Mouse (Mus musculus): ENCODE data around the gene 9130023H24Rik. TPM values are rescaled to one million over a fixed set of nuclear protein-coding genes. Genes with fewer than 3 reads are reported as not detected.

Gene 9130023H24Rik
- polyA plus RNA-seq, 1 experiment from 2014 or later = 12.9 TPM

- ATAC-seq (ENCODE audit: insufficient read depth, low FRiP score, low TSS enrichment) (no peak), DNase-seq (ENCODE audit: low spot score) (no peak)
- H3K4me3 ChIP-seq (ENCODE audit: low read depth, low read length) = no peak overlapping the region
- no peak overlapping the region for H3K4me2 ChIP-seq (ENCODE audit: low read depth)
- H3K4me1 ChIP-seq (ENCODE audit: control insufficient read depth, insufficient read depth, low read length) = peaks cover 2% of the 10 kb centered on the region; the same call in 1 of the 2 replicates
- no peaks in the 10 kb centered on the region for H3K36me3 ChIP-seq (ENCODE audit: control insufficient read depth, insufficient read depth, low read length)
- 39% methylated on average over 8 of the region's 8 CpGs for WGBS
- no peak overlapping the region for H3K27ac ChIP-seq (ENCODE audit: low read depth, low read length)
- no peak overlapping the region for H3K9ac ChIP-seq (ENCODE audit: low read length)
- H3K9me3 ChIP-seq (ENCODE audit: control insufficient read depth, low read length) = no peaks in the 10 kb centered on the region
- no peaks in the 10 kb centered on the region for H3K27me3 ChIP-seq (ENCODE audit: control insufficient read depth, insufficient read depth, low read length)
Observed at GRCm38 (mm10) chr7:128231741-128232140, 6.1 kb downstream of the 9130023H24Rik start.

- Histone ChIP-seq H3K4me2 (ENCODE audit: low read depth) (no peak overlapping the region), H3K4me3 (ENCODE audit: low read depth, low read length) (no peak overlapping the region), H3K36me3 (ENCODE audit: control insufficient read depth, insufficient read depth, low read length) (no peaks in the 10 kb centered on the region), H3K27ac (ENCODE audit: low read depth, low read length) (no peak overlapping the region), H3K4me1 (ENCODE audit: control insufficient read depth, insufficient read depth, low read length) (no peaks in the 10 kb centered on the region), H3K9me3 (ENCODE audit: control insufficient read depth, low read length) (no peaks in the 10 kb centered on the region), H3K27me3 (ENCODE audit: control insufficient read depth, insufficient read depth, low read length) (no peaks in the 10 kb centered on the region), H3K9ac (ENCODE audit: low read length) (no peak overlapping the region)
- DNase-seq (ENCODE audit: low spot score) = no peak
- 86% methylated on average over 3 of the region's 3 CpGs for WGBS
- ATAC-seq (ENCODE audit: insufficient read depth, low FRiP score, low TSS enrichment) = no peak
Observed at GRCm38 (mm10) chr7:128220936-128221335, 16.9 kb downstream of the 9130023H24Rik start.

GRCm38 (mm10) chr7:128219952-128220351, 17.9 kb downstream of the 9130023H24Rik start:
- WGBS = 86% methylated on average over 4 of the region's 4 CpGs
- Histone ChIP-seq H3K4me1 (ENCODE audit: control insufficient read depth, insufficient read depth, low read length) (no peaks in the 10 kb centered on the region), H3K4me2 (ENCODE audit: low read depth) (no peak overlapping the region), H3K4me3 (ENCODE audit: low read depth, low read length) (no peak overlapping the region), H3K9me3 (ENCODE audit: control insufficient read depth, low read length) (no peaks in the 10 kb centered on the region), H3K27me3 (ENCODE audit: control insufficient read depth, insufficient read depth, low read length) (no peaks in the 10 kb centered on the region), H3K27ac (ENCODE audit: low read depth, low read length) (no peak overlapping the region), H3K36me3 (ENCODE audit: control insufficient read depth, insufficient read depth, low read length) (no peaks in the 10 kb centered on the region), H3K9ac (ENCODE audit: low read length) (no peak overlapping the region)
- ATAC-seq (ENCODE audit: insufficient read depth, low FRiP score, low TSS enrichment) (no peak), DNase-seq (ENCODE audit: low spot score) (no peak)

GRCm38 (mm10) chr7:128209826-128210225, 28.0 kb downstream of the 9130023H24Rik start:
- 50% methylated on average over 3 of the region's 3 CpGs for WGBS
- no peak overlapping the region for H3K4me3 ChIP-seq (ENCODE audit: low read depth, low read length)
- no peak overlapping the region for H3K9ac ChIP-seq (ENCODE audit: low read length)
- no peaks in the 10 kb centered on the region for H3K9me3 ChIP-seq (ENCODE audit: control insufficient read depth, low read length)
- ATAC-seq (ENCODE audit: insufficient read depth, low FRiP score, low TSS enrichment) (no peak), DNase-seq (ENCODE audit: low spot score) (no peak)
- no peaks in the 10 kb centered on the region for H3K4me1 ChIP-seq (ENCODE audit: control insufficient read depth, insufficient read depth, low read length)
- no peak overlapping the region for H3K4me2 ChIP-seq (ENCODE audit: low read depth)
- no peaks in the 10 kb centered on the region for H3K36me3 ChIP-seq (ENCODE audit: control insufficient read depth, insufficient read depth, low read length)
- no peaks in the 10 kb centered on the region for H3K27me3 ChIP-seq (ENCODE audit: control insufficient read depth, insufficient read depth, low read length)
- no peak overlapping the region for H3K27ac ChIP-seq (ENCODE audit: low read depth, low read length)

- 7% methylated on average over 4 of the region's 4 CpGs for WGBS
- ATAC-seq (ENCODE audit: insufficient read depth, low FRiP score, low TSS enrichment) (no peak), DNase-seq (ENCODE audit: low spot score) (peak; percentile 57)
- no peak overlapping the region for H3K4me2 ChIP-seq (ENCODE audit: low read depth)
- H3K9me3 ChIP-seq (ENCODE audit: control insufficient read depth, low read length) = no peaks in the 10 kb centered on the region
- no peaks in the 10 kb centered on the region for H3K4me1 ChIP-seq (ENCODE audit: control insufficient read depth, insufficient read depth, low read length)
- H3K27me3 ChIP-seq (ENCODE audit: control insufficient read depth, insufficient read depth, low read length) = no peaks in the 10 kb centered on the region
- H3K9ac ChIP-seq (ENCODE audit: low read length) = no peak overlapping the region
- no peaks in the 10 kb centered on the region for H3K36me3 ChIP-seq (ENCODE audit: control insufficient read depth, insufficient read depth, low read length)
- H3K4me3 ChIP-seq (ENCODE audit: low read depth, low read length) = no peak overlapping the region
- no peak overlapping the region for H3K27ac ChIP-seq (ENCODE audit: low read depth, low read length)
Observed at GRCm38 (mm10) chr7:128208187-128208586, 29.6 kb downstream of the 9130023H24Rik start.

GRCm38 (mm10) chr7:128206152-128206551, 31.7 kb downstream of the 9130023H24Rik start, which contains the start of gene Cox6a2:
Cox6a2 (minus strand) TSS chr7:128206387.
- 84% methylated on average over 6 of the region's 6 CpGs for WGBS
- H3K36me3 ChIP-seq (ENCODE audit: control insufficient read depth, insufficient read depth, low read length) = no peaks in the 10 kb centered on the region

GRCm38 (mm10) chr7:128205695-128206094, 32.1 kb downstream of the 9130023H24Rik start:
- ATAC-seq (ENCODE audit: insufficient read depth, low FRiP score, low TSS enrichment) (no peak), DNase-seq (ENCODE audit: low spot score) (no peak)
- H3K27ac ChIP-seq (ENCODE audit: low read depth, low read length) = no peak overlapping the region
- no peak overlapping the region for H3K4me3 ChIP-seq (ENCODE audit: low read depth, low read length)
- no peaks in the 10 kb centered on the region for H3K36me3 ChIP-seq (ENCODE audit: control insufficient read depth, insufficient read depth, low read length)
- no peak overlapping the region for H3K4me2 ChIP-seq (ENCODE audit: low read depth)
- H3K27me3 ChIP-seq (ENCODE audit: control insufficient read depth, insufficient read depth, low read length) = no peaks in the 10 kb centered on the region
- H3K4me1 ChIP-seq (ENCODE audit: control insufficient read depth, insufficient read depth, low read length) = no peaks in the 10 kb centered on the region
- H3K9ac ChIP-seq (ENCODE audit: low read length) = no peak overlapping the region
- H3K9me3 ChIP-seq (ENCODE audit: control insufficient read depth, low read length) = no peaks in the 10 kb centered on the region
- WGBS = 89% methylated on average over 18 of the region's 18 CpGs

More at GRCm38 (mm10) chr7:128206152-128206551, 31.7 kb downstream of the 9130023H24Rik start, which contains the start of gene Cox6a2:
- no peaks in the 10 kb centered on the region for H3K27me3 ChIP-seq (ENCODE audit: control insufficient read depth, insufficient read depth, low read length)
- DNase-seq (ENCODE audit: low spot score) (no peak), ATAC-seq (ENCODE audit: insufficient read depth, low FRiP score, low TSS enrichment) (no peak)
- H3K4me3 ChIP-seq (ENCODE audit: low read depth, low read length) = no peak within 1 kb of the TSS
- H3K27ac ChIP-seq (ENCODE audit: low read depth, low read length) = no peak within 1 kb of the TSS
- no peaks in the 10 kb centered on the region for H3K9me3 ChIP-seq (ENCODE audit: control insufficient read depth, low read length)
- H3K4me1 ChIP-seq (ENCODE audit: control insufficient read depth, insufficient read depth, low read length) = no peaks in the 10 kb centered on the region
- no peak within 1 kb of the TSS for H3K4me2 ChIP-seq (ENCODE audit: low read depth)
- no peak within 1 kb of the TSS for H3K9ac ChIP-seq (ENCODE audit: low read length)

GRCm38 (mm10) chr7:128204179-128204578, 33.7 kb downstream of the 9130023H24Rik start:
- Histone ChIP-seq H3K4me1 (ENCODE audit: control insufficient read depth, insufficient read depth, low read length) (no peaks in the 10 kb centered on the region), H3K27ac (ENCODE audit: low read depth, low read length) (no peak overlapping the region), H3K9me3 (ENCODE audit: control insufficient read depth, low read length) (no peaks in the 10 kb centered on the region), H3K4me2 (ENCODE audit: low read depth) (no peak overlapping the region), H3K9ac (ENCODE audit: low read length) (no peak overlapping the region), H3K36me3 (ENCODE audit: control insufficient read depth, insufficient read depth, low read length) (no peaks in the 10 kb centered on the region), H3K27me3 (ENCODE audit: control insufficient read depth, insufficient read depth, low read length) (no peaks in the 10 kb centered on the region), H3K4me3 (ENCODE audit: low read depth, low read length) (no peak overlapping the region)
- 92% methylated on average over 8 of the region's 8 CpGs for WGBS
- DNase-seq (ENCODE audit: low spot score) (no peak), ATAC-seq (ENCODE audit: insufficient read depth, low FRiP score, low TSS enrichment) (no peak)

GRCm38 (mm10) chr7:128203071-128203470, 34.8 kb downstream of the 9130023H24Rik start:
- Histone ChIP-seq H3K9me3 (ENCODE audit: control insufficient read depth, low read length) (no peaks in the 10 kb centered on the region), H3K9ac (ENCODE audit: low read length) (no peak overlapping the region), H3K4me1 (ENCODE audit: control insufficient read depth, insufficient read depth, low read length) (no peaks in the 10 kb centered on the region), H3K4me3 (ENCODE audit: low read depth, low read length) (no peak overlapping the region), H3K27me3 (ENCODE audit: control insufficient read depth, insufficient read depth, low read length) (no peaks in the 10 kb centered on the region), H3K36me3 (ENCODE audit: control insufficient read depth, insufficient read depth, low read length) (no peaks in the 10 kb centered on the region), H3K4me2 (ENCODE audit: low read depth) (no peak overlapping the region), H3K27ac (ENCODE audit: low read depth, low read length) (no peak overlapping the region)
- ATAC-seq (ENCODE audit: insufficient read depth, low FRiP score, low TSS enrichment) (no peak), DNase-seq (ENCODE audit: low spot score) (no peak)
- 77% methylated on average over 9 of the region's 9 CpGs for WGBS
